Mouse (Mus musculus): ENCODE measurements around the gene Tspan3.

DNA sequence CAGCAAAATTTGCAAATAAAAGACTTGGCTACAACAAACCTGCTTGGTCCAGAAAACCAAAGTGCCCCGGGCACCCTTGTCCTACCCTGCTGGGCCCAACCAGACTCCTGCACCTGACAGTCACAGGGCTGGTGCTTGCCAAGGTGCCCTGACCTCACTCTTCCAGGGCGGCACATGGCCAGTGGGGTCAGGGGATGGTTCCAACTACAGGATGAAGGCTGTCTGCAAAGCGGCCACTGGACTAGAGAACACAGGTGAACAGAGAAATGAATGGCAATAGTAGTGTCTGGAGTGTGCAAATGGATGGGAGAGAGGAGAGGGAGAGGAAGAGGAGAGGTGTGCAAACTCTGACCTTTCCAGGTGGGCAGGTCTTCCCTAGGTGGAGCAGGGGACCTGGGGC is 35.3 kb downstream of the Tspan3 start:
- no peak for TF ChIP-seq USF1 (IDR thresholded peaks at IDR 0.05; ENCODE audit: low read depth)
- TF ChIP-seq E2F4 (IDR thresholded peaks at IDR 0.05; ENCODE audit: insufficient read depth): no peak
- TF ChIP-seq MYOD1 (IDR thresholded peaks at IDR 0.05; ENCODE audit: control insufficient read depth in 1 of 3, insufficient read length in 2 of 3, low read depth in 2 of 3): no peak
- no peak for TF ChIP-seq SRF (IDR thresholded peaks at IDR 0.05; ENCODE audit: control insufficient read depth, insufficient read length, low read depth)
- TF ChIP-seq POLR2A (IDR thresholded peaks at IDR 0.05; ENCODE audit: insufficient read length, low read depth): no peak
